Mouse (Mus musculus): ENCODE measurements around the gene Anp32b.

Anp32b gene

DNA sequence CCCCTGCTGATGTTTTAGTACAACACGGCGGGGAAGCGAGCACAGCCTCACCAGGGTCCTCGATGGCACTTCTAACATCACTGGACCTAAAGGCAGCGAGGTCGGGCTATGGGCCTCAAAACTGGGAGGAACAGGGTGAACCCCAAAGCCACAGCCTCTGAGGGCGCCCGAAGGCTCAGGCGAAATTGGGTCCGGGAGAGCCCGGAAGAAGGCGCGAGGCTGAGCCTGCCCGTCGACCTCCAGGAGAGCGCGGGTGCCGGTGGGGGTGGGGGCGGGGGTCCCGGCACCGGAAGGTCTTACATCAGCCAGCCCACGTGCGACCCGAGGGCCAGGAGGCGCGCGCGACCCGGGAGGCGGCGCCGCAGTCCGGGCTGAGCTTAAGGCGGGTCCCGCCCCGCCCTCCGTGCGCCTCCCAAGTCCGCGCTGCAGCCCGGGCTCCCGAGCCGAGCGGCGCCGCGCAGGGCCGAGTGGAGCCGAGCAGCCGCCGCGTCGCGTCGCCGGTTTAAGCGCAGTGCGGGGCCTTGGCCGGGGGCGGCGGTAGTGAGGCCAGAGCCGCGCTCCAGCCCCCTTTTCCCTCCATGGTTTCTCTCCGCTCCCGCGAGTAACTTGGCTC is at the start of gene Anp32b:
Gene Anp32b, plus strand, starts transcription at position 384 of the 613 bp plus-strand sequence.
- peak; percentile 93 for DNase-seq

DNA sequence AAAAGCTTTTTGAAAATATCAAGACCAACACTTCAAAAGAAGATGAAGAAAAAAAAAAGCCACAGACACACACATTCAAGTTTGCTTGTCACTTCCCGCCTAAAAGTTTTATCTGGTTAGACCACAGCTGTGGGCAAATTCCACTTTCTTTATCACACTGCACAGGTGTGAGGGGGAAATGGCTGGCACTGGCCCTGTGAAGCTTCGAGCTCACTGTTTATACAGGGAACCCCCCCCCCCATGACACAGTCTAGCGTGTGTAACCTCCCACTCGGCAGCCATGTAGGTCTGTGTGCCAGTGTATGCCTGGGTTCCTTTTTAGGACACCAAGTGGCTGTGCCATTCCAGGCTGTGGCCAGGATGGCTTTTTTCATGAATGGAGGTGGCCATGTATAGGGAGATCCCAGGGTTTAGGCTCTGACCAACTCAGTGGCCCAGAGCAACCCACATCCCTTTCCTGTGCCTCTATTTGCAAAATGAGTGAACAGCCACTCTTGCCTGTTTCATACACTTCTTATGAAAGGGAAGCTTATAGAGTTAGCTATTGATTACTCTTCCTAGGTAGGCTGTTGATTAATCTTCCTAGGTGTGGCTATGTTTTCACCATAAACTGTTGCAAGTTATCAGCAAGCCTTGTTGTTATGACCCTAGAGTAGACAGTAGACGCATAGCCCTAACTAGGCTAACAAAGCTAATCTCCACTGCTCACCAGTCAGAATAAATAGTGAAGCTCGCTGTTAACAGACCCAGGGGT is 46.5 kb upstream of the Anp32b start:
- DNase-seq = no peak

DNA sequence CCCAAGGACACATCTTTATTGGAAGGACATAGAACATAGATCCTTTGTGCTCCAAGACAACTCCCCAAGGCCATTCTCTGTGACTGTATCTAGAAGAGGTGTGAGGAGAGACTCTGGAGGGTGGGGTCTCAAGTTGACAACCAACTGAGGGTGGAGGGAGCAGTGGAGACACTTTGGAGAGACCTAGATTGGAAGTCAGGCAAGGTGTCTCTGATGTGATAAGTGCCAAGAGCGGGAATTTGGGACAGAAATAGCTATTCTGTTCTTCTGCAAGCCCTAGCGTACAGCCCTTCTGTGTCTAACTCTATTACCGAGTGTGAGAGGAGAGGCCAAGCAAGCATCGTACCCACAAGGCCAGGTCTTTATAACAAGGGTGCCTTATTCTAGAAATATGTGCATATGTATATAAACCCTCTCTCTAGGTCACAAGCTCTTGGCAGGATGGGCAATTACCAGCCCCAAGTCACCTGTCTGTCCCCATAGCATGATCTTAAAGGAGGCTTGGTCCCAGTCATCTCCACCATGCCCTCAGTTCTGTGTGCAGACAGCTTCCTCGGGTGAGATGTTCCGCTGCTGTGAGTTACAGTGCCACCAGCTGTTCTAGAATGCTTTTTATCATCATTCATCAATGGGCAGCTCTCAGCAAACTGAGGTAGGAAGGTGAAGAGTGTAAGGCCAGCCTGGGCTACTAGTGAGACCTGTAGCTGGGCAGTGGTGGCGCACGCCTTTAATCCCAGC is 43.6 kb upstream of the Anp32b start:
- DNase-seq = no peak

DNA sequence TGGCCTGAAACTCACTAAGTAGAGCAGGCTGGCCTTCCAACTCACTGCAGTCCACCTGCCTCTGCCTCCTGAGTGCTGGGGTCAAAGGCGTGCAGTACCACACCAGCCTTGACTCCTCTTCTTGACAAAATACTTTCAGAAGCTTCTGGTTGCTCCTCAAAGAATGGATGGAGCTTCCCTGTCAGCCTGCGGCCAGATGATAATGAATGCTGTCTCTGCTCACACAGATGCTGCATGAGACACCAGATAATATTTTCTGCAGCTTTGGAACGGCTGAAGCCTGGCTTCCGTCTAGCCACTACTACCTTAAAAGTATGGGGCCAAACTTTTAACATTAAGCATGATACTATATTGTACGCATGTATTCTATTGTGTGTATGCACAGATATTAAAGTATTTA is 40.0 kb upstream of the Anp32b start:
- no peak for DNase-seq

DNA sequence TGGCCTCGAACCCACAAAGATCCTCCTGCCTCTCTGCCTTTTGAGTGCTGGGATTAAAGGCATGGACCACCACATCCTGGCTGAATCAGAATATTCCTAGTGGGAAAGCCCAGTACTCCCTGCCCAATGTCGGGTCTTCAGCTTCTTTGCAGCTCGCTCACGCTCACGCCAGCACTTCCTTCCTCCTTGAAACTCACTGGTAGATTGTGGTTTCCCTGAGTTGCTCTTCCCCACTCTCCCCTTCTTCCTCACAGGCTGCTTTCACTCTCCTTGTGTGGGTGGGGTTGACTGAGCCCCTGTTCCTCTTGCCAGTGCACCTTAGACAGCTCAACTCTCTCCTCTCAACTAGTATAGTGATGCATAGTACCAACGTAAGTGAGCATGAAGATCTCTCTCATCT is 39.2 kb upstream of the Anp32b start:
- no peak for DNase-seq

DNA sequence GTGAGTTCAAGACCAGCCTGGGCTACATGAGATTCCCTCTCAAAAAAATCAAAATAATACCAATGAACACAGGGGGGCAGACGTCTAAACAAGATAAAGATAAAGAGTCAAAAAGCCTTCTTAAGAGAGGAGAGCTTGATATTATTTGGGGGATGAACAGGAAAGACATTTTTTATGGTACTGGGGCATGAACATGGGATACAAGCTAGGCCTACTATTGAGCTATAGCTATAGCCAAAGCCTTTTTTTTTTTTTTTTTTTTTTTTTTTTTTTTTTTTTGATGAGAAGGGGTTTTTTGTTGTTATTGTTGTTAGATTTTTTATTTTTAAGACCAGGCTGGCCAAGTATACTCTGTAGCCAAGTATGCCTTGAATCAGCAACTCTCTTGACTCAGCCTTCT is 38.6 kb upstream of the Anp32b start:
- DNase-seq = no peak

DNA sequence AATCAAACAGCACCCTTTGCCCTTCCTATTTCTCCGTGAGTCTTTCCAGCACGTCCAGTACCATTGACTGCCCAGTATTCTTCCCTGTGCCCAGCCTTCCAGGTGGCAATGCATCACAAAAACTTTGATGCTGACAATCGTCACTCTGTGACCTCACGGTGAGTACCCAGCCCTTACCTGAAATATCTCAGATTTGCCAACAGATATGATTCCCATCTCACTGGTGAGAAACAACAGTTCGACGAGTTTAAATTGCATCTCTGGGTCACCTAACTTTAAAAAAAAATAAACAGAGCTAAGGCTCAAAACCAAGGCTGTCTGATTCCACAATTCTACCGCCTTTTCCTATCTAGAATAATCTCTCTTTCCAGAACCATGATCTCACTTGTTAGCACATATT is 37.3 kb upstream of the Anp32b start, which contains the start of gene Hemgn:
Gene Hemgn, minus strand, starts transcription at position 101 of the 400 bp plus-strand sequence.
- no peak for DNase-seq

DNA sequence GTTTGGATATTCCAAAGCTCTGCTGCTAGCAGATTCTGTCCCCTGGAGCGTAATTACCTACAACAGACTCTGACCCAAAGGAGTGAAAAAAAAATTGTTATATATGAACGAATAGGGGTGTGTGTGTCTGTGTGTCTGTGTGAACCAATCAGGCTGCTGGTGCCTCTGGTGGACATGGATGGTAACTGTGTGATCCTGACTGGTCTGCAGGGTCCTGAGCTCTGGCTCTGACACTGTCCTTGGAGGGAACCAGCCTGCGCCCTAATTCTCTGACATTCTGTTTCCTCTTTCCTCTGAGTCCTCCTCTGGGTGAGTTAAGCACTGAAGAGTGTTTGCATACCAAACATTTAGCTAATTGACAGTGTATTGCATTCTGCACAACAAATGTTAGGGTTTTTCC is 33.2 kb upstream of the Anp32b start:
- DNase-seq = no peak

DNA sequence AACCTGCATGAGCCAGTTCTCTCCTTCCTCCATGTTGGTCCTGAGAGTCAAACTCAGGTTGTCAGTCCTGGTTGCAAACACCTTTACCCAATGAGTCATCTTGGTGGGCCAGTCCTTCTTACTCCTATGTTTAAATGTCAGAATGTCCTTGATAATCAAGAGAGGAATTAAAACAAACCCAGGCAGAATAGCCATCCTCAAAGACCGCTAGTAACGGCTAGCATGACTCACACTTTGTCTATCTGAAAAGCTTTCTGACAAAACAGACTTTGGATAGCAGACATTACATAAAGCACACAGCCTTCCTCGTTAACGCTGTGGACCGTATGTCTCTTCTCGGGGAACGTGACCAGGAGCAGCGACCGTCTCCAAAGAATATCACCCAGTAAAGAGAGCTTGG is 31.9 kb upstream of the Anp32b start:
- DNase-seq = no peak

DNA sequence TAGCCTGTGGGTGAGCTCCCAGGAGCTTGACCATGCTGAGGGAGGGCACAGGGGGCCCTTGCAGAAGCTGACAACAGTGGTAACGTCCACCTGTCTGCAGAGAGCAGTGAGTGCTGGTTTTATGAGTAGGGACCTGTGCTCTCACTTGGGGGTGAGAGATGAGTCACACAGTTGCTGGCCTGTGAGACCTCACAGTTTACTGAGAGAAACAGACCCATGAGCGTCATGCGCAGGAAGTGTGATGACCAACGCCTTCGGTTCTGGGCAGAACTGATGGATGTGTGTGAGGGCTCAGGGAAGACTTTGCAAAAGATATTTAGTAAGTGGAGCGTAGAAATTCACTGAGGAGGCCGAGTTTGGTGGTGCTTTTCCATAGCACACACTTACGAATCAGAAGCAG is 28.1 kb upstream of the Anp32b start:
- no peak for DNase-seq

DNA sequence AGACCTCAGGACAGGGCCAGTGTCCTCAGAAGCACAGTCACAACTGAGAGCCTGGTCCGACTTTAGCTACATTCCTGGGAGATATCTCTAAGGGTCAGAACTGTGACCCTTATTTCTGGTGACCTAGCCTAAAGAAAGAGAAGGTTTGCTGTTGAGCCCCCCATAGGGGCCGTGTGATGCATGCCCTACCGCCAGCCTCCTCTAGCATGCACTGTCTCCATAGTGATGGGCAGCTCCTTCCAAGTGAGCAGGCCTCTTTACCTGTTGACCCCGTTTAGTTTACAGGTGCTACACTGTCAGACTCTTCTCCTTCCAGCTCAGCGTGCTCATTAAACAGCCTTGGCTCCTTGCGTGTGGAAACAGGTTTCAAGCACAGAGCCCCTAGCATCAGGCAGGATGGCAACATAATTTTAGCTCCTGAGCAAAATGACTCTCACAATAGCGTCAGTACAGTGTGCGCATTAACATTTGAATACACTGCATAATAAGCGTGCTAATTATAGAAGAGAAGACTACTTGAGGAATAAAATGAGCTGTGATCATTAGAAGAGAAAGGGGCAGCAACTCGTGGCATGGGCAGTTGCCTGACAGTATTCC is 21.7 kb upstream of the Anp32b start:
- no peak for DNase-seq

DNA sequence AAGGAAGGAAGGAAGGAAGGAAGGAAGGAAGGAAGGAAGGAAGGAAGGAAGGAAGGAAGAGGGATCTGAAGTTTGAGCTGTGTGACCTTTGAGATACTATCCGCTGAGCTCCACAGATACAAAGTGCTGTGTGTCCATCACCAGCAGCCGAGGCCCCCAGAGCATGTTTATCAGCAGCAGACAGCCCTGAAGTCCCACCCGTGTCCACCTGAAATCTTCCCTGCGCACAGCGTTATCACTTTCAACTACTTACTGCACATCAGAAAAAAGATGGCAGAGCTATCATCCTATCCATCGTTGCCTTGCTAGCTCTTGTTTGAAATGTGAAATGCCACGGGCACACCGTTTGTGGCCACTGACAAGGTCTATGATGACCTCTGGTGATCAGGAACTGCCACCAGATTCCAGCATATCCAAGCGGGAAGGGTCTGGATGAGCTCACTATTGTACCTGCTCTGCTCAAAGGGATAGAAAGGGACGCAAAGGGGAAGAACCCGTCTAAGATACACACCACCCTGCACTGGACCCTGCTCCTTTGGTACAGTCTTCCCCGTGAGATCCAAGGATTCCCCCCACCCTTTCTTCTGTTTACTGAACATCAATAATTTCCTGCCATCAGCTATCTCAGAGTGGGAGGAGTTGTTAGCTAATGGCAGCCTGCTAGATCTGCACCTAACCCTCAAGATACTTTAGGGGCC is 18.2 kb upstream of the Anp32b start:
- DNase-seq = no peak

DNA sequence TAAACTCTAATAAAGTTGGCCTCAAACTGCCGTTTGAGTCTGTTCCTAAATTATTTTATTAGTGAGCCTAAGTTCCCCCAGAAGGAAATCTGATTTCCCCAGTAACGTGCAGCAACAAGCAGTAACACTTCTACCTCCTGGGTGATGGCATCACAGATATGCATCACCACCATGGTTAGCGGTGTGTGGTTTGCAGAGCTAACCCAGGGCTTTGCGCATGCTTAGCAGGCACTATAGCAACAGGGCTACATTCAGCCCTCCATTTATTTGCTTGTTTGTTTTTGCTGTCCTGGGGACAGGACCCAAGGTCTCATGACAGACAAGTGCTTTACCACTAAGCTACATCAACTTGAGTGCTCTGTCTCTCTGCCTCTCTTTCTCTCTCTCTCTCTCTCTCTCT is 8.2 kb upstream of the Anp32b start:
- DNase-seq = no peak

DNA sequence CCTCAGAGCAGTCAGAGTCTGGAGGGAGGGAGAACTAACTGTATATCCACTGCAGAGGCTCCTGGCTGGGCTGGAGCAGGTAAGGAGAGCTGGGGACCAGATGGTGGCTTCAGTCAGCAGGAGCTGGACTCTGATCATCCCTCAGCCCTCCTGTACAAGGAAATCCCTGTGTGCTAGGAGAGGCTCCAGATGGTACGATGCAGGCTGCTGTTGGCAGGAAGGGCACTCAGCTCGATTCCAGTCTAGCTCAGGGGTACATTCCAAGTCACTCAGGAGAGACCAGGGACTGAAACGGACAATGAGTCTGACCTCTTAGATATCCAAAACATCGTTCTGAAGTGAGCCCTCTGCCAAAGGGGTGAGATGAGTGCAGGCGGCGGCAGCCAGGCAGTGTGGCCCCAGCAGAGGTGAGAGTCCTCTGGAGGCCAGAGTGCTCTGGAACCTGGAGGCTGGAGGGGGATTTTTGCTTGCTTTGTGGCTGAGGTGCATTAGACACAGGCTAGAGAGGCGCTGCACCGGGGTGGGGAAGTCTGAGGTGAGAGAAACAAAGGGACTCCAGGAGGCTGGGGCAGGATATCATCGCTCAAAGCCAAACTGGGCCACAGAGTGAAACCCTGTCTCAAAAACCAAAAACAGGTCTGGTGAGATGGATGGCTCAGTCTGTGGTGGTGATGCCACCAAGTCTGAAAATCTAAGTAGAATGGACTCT is 5.3 kb upstream of the Anp32b start:
- DNase-seq = peak; percentile 91

DNA sequence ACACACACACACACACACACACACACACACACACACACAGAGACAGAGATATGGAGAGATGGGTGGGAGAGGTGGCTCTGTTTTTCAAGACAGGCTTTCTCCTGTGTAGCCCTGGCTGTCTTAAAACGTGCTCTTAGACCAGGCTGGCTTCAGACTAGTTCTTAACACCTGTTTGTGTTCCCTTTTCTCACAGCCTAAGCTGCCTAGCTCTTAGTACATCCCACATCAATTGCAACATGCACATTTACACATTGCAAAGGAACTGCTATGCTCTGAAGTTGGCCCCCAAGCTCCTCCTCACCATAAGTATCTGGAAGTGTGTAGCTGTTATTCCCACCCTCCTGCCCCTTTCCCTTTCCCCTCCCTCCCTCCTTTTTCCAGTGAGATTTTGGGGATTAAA is 3.2 kb upstream of the Anp32b start:
- no peak for DNase-seq

DNA sequence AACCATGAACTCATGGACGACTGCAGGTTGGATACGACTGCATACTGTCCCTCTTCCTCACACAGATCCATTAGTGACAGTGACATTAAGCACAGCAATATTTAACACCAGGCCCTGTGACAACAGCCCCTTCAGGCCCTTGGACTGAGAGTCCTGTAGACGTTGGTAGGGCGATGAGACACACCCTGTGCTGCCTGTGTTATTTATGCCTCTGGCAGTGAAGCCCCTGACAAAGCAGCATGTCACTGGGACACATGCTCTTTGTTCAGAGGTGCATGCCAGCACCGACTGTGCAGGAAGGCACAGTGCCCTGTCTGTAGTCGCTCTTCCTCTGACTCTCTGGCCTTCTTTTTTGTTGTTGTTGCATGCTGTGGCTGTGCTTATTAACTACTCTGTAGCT is 1.8 kb upstream of the Anp32b start:
- peak; percentile 84 for DNase-seq

DNA sequence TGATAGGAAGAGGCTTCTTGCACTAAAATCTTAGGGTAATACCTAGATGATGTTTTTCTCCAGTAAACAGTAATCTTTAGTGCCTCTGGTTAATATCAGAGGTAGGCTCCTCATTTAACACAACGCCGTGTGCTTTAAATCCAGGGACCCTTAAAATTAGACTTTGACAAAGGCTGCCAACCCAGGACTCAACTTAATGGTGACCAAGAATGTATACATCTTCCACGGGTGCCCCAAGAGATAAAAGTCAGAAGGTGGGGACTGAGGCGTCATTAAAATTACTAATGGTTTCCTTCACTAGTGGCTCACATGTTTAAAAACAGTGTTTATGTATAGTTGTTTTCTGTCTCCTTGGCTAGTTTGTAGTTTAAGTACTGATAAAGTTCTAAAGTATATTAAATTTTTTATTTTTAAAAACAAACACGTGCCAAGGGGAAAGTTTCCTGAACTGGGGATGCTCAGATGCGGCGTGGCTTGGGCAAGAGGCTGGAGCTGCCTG is 633 bp upstream of the Anp32b start:
- peak; percentile 31 for DNase-seq

DNA sequence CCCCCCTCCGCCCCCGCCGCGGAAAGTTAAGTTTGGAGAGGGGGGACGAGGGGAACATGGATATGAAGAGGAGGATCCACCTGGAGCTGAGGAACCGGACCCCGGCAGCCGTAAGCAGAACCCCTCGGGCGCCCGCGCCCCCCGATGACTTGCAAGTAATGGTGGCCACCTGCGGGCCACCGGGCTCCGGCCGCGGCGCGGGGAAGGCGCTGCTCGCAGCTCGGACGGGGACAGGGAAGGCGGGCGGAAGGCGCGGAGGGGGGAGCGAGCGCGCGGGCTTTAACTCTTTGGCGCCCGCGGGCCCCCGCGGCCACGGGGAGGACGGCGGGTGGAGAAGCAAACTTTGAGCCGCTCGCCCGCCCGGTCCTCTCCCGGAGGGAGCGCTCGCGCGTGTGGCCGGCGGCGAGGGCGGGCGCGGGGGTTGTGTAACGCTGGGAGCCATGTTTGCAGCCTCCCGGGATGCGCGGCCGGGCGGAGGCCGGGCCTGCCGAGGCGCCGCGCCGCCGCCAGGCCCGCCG is 597 bp downstream of the Anp32b start:
- peak; percentile 85 for DNase-seq

DNA sequence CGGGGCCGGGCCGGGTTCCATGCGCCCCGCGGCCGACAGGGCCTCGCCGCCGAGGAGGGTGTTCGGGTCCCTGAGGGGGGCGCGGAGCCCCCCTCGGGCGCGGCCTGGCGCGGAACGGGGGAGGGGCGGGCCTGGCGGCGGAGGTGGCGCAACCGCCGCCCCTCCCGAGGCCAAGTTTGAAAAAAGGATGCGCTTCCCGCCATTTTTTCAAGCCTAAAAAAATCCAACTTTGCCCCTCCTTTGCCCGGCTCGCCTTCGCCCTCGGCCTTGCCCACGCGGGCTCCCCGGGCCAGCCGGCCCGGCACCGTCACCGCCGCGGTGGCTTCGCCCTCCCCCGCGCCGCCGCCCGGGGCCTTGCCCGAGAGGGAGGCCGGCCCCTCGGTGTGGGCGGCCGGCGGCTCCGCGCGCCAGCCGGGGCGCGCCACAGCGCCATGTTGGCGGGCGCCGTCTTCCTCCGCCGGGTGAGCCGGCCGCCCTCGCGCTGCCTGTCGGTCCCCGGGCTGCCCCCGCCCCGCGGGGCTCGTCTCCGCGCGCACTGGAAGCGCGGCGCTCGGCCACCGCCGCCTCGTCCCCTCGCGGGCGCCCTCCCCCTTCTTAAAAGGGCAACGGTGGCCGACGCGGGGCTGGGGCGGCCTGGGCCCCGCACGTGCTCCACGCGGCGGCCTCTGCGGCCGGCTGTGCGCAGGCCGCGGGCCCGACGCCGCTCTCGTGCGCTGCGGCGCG is 1.2 kb downstream of the Anp32b start:
- peak; percentile 85 for DNase-seq

DNA sequence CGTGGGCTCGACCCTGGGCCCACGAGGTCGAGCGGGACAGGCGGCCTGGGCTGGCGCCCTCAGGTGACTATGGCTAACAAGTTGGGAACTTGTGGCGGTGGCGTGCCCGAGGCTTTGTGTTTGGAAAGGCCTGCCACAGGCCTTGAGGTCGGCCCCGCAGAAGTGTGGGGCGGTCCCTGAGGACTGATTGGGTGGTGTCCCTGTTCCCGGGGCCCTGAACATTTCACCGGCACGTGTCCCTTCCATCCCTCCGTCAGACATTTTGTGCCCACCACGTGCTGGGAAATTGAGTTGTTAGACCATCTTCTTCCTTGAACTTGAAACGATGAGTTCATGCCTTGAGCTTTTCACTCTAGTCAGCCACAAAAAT is 1.8 kb downstream of the Anp32b start:
- peak; percentile 73 for DNase-seq
